Mouse (Mus musculus) heart, postnatal 36 days (tissue): ENCODE results near the gene Foxl1. TPM values are rescaled to one million over a fixed set of nuclear protein-coding genes. Genes with fewer than 3 reads are reported as not detected.

Source experiments
- DNase-seq, 2 experiments: peaks; one replicate each; pipeline ENCODE4 v3.0.0; 2021 to 2022
- intact Hi-C: fragments of 180-260 bp; cut with DNase I; formaldehyde crosslinking; loops from one replicate; pipeline ENCODE4 v1.15.1; 2025
- total RNA-seq, 2 experiments: library from RNA; stranded (reverse); gene quantifications; 2 replicates each; pipeline ENCODE4 v1.2.3; 2021

Gene Foxl1
- total RNA-seq, 2 experiments from 2014 or later: 0.14 TPM; not detected in 1

DNA sequence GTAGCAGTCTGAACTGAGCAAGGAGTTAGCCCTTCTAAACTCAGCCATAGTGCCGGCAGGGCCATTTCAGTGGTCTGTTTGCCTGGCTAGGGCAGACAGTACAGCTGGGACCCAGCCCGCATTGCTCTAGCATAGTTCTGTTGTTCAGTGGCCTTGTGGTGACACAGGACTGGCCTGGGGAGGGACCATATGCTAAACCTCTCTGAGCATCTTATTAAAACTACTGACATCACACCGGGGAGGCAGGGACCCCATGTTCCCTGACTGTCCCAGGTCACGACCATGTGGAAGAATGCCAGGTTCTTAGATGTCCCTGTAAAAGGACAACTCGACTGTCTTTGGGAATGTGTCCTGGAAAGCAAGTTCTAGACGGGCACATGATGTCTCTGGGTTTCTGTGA lies 35.6 kb upstream of the Foxl1 start:
- intact Hi-C loops: loop anchor here (1.0 to 2.0 kb wide), 4 partner anchors 121 to 413 kb away; no protein-coding TSS in a partner anchor
- DNase-seq: no peak

DNA sequence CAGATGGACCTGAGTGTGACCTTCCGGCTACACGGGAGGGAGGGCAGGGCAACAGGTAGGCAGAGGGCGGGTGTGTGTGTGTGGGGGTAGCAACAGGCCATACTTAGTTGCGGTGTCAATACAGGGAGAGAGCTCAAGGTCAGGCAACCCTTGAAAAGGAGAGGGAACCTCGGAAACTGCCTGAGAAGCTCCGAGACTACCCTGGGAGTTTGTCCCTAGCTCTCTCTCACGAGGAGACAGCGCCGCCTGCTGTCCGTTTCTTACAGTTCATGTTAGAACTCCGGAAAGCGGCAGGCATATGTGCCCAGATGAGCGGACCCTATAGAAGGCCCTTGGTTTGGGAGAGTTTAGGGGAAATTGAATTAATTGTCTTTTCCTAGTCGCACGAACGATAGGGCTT lies 35.1 kb upstream of the Foxl1 start:
- DNase-seq: peak; percentile 86 to 93
- intact Hi-C loops: loop anchor here (1.0 to 2.0 kb wide), 4 partner anchors 122 to 414 kb away; no protein-coding TSS in a partner anchor

DNA sequence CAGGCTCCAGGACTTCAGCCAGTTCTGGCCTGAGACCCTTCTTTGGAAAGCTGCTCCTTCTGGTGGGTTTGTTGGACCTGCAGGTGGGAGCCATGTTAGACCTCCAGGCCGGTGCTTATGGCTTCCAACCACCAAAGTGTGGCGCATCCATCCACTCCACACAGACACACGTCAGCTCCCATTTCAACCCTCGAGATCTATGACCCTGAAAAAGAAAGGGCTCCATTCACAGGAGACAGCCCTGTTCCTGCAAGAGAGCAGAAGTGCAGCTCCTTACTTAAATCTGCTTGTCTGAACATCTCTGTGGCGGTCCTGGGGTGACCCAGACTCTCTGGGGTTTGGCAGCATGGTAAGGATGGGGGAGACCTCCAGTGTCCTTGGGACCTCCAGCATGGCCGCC lies 34.2 kb upstream of the Foxl1 start:
- DNase-seq: no peak
- intact Hi-C loops: loop anchor here (2.0 kb wide), 2 partner anchors 123 to 415 kb away; no protein-coding TSS in a partner anchor

DNA sequence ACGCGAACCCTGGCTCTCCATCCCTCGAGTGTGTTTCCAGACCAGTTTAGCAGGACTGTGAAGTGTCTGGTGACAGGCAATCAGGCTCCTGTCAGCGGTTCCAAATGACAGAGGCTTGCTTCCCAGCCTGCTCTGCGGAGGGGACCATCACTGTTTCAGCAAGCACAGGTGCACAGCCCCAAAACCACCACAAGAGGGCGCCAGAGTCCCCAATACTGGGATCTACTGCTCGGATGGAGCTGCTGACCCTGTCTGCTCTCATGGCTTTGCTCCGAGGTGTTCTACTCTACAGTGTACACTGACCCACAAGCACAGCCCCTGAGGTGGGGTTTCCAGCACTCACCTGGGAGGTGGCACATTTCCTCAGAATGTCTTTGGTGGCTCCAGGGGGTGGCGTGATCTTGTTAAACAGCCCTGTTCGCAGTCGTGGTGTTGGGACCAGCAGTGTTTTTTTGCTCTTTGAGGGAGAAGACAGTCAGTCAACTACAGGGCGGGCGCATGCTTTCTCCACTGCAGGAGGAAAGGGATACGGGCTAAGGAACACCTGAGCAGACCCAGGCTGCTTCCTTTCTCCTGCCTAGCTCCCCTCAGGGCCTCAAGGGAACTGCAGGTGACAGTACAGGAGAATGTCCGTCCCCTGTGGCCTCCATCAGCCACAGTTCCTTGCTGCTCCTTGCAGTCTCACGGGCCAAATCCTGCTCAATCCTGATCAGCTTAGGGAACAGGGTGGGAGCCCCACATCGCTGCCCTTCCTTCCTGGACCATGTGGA lies 23.5 kb upstream of the Foxl1 start:
- intact Hi-C loops: no loop called here
- peak; percentile 79 to 81 for DNase-seq

DNA sequence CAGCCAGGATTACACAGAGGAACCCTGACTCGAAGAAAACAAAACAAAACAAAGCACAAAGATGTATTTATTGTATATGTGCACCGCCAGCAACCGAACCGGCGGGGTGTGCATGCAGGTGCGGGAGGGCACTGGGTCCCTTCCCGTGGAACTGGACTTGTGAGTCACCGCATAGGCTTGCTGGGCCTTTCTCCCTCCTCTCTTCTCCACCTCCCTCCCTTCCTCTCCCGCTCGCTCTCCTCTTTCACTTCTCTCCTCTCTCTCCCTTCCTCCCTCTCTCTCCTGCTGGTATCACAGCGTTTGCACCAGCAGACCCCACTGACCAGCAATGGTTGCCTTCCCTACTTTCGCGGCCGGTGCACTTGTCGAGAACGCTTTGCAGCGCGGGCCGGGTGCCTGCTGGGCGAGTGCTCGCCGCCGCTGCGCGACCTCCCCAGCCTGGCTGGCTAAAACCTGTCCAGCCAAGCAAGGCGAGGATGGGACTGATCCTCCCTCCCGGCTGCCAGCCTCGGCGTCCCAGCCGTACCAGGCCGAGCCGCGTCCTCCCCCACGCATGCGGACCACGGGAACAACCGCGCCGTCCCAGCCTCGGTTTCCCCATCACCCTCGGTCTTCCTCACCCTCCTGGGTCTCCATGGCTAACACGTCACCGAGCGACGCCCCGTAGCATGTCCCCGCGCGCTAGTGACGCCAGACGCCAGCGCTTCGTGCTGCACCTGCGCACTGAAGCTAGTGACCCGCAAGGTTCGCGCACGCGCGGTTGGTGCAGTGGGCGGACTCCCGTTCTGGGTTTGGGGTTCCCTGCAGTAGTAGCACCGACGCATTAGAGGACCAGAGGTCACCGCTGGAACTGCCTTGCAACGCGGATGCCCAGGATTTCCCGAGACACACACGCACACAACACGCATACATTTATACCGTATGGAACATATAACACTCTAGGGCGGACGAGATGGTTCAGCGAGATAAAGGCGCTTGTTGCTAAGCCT lies 19.8 kb upstream of the Foxl1 start, which contains the start of gene Mthfsd:
TSS of gene Mthfsd (minus strand) at position 725 of the 989 bp plus-strand sequence.
- intact Hi-C loops: no loop called here
- peak; percentile 98 to 99 for DNase-seq

DNA sequence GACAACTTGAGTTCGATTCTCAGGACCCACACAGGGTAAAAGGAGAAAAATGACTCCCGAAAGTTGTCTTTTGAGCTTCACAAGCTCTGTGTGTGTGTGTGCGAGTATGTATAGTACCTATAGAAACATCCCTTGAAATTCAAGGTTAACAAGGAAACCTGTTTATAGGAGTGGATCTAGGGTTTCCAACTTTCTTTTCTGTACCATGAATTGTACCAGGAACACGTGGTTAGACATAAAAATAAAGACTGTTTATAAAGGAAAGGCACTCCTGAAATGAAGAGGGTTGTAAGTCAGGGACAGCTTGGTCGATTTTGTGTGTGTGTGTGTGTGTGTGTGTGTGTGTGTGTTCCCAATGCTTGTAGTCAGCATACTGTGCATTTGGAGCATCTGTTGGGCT lies 19.1 kb upstream of the Foxl1 start:
- intact Hi-C loops: no loop called here
- DNase-seq: no peak

DNA sequence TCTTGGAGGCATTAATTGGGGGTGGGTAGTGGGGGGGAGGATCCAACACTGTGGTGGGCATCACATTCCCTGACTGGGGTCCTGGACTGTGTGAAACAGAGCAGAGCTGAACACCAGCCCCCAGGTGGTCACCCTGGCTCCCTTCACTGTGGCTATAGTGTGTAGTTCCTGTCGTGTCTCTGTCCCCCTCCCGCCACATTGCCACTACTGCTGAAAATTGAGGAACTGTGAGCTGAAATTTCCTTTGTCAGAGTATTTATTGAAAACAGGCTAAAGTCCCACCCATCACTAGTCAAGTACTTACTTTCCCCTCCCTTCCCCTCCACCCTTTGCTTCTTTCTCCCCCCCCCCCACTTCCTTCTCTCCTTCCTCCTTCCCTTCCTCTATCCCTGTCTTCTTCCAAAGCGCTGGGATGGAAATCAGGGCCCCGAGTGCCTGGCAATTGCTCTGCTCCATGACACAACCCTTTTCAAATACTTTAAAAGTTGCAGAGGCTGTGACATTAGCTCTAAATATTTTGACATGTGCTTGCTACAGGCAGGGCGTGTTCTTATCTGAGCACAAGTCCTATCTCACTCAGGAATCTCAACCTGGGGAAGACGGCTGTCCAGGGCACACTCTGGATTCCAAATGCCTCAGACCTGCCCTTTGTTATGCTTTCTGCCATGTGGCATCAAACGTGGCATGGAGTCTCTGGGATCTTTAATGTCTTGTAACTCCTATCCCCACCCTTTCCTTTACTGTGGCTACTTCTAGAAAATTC lies 16.4 kb upstream of the Foxl1 start:
- no peak for DNase-seq
- intact Hi-C loops: loop anchor here (5.0 kb wide), 1 partner anchor 116 kb away; no protein-coding TSS in a partner anchor

DNA sequence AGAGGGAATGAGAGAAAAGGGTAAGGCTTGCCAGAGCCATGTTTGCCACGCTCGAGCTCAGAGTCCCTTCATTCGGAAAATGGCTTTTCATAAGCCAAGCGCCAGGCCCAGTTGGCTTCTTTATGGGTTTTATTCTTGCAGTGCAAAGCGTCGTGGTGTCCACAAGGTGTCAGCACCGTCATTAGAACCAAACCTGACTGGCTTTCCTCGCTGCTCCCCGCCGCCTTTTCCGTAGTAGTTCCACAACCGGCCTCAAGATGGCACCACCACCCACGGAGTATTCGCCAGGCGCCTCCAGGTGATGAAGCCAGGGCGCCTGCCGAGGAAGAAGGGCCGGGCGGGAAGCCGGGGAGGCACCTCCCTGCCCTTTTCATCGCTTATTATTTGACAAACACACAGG lies 14.5 kb upstream of the Foxl1 start:
- peak; percentile 99 for DNase-seq
- intact Hi-C loops: loop anchor here (1.0 to 5.0 kb wide), 3 partner anchors 114 to 400 kb away; no protein-coding TSS in a partner anchor

DNA sequence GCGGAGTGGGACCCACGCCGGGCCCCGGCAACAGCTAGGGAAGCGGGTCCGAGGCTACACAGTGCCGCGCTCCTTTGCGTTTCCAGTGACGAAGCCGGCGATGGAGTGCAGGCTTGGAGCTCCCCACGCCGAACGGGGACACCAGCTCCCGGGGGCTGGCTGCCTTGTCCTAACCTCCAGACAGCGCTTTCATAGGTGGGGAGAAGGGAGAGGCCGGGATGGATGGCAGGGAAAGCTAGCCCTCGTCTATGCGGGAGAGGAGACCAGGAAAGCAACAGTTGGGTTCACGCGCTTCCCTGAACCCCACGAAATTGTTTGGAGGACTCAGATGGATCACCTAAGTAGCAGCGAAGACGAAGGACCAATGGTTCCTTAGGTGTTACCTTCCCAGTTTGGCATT lies 12.6 kb upstream of the Foxl1 start:
- intact Hi-C loops: loop anchor here (5.0 kb wide), 1 partner anchor 477 kb away; the partner anchor contains the start of gene Map1lc3b

DNA sequence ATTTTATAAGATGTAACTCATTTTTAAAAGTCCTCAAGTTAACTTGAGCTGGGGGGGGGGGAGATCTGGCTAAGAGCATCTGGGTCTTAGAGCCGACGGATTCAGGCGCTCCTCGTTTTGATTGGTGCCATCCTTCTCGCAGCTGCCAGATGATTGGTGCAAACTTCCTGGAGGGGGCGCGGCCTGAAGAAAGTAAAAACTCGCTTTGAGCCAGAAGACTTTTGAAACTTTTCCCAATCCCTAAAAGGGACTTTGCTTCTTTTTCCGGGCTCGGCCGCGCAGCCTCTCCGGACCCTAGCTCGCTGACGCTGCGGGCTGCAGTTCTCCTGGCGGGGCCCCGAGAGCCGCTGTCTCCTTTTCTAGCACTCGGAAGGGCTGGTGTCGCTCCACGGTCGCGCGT lies 11.8 kb upstream of the Foxl1 start, which contains the start of gene Foxc2:
TSS of gene Foxc2 (plus strand) at position 224 of the 400 bp plus-strand sequence.
- intact Hi-C loops: loop anchor here (2.0 to 5.0 kb wide), 2 partner anchors 55 to 476 kb away; partner anchors contain the start of gene Map1lc3b
- DNase-seq: peak in 1 of 2 experiments; percentile 84

More for the DNA sequence above, 12.6 kb upstream of the Foxl1 start:
- no peak for DNase-seq

DNA sequence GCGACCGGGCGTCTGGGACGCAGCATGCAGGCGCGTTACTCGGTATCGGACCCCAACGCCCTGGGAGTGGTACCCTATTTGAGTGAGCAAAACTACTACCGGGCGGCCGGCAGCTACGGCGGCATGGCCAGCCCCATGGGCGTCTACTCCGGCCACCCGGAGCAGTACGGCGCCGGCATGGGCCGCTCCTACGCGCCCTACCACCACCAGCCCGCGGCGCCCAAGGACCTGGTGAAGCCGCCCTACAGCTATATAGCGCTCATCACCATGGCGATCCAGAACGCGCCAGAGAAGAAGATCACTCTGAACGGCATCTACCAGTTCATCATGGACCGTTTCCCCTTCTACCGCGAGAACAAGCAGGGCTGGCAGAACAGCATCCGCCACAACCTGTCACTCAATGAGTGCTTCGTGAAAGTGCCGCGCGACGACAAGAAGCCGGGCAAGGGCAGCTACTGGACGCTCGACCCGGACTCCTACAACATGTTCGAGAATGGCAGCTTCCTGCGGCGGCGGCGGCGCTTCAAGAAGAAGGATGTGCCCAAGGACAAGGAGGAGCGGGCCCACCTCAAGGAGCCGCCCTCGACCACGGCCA lies 11.1 kb upstream of the Foxl1 start:
- intact Hi-C loops: loop anchor here (2.0 to 5.0 kb wide), 2 partner anchors 54 to 476 kb away; partner anchors contain the start of gene Map1lc3b
- DNase-seq: peak in 1 of 2 experiments; percentile 46

DNA sequence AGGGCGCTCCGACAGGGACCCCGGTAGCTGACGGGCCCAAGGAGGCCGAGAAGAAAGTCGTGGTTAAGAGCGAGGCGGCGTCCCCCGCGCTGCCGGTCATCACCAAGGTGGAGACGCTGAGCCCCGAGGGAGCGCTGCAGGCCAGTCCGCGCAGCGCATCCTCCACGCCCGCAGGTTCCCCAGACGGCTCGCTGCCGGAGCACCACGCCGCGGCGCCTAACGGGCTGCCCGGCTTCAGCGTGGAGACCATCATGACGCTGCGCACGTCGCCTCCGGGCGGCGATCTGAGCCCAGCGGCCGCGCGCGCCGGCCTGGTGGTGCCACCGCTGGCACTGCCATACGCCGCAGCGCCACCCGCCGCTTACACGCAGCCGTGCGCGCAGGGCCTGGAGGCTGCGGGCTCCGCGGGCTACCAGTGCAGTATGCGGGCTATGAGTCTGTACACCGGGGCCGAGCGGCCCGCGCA lies 10.5 kb upstream of the Foxl1 start:
- intact Hi-C loops: loop anchor here (2.0 to 5.0 kb wide), 2 partner anchors 54 to 475 kb away; partner anchors contain the start of gene Map1lc3b
- DNase-seq: no peak

DNA sequence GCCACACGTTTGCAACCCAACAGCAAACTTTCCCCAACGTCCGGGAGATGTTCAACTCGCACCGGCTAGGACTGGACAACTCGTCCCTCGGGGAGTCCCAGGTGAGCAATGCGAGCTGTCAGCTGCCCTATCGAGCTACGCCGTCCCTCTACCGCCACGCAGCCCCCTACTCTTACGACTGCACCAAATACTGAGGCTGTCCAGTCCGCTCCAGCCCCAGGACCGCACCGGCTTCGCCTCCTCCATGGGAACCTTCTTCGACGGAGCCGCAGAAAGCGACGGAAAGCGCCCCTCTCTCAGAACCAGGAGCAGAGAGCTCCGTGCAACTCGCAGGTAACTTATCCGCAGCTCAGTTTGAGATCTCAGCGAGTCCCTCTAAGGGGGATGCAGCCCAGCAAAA lies 9.8 kb upstream of the Foxl1 start:
- intact Hi-C loops: loop anchor here (2.0 to 5.0 kb wide), 2 partner anchors 53 to 474 kb away; partner anchors contain the start of gene Map1lc3b
- DNase-seq: no peak

DNA sequence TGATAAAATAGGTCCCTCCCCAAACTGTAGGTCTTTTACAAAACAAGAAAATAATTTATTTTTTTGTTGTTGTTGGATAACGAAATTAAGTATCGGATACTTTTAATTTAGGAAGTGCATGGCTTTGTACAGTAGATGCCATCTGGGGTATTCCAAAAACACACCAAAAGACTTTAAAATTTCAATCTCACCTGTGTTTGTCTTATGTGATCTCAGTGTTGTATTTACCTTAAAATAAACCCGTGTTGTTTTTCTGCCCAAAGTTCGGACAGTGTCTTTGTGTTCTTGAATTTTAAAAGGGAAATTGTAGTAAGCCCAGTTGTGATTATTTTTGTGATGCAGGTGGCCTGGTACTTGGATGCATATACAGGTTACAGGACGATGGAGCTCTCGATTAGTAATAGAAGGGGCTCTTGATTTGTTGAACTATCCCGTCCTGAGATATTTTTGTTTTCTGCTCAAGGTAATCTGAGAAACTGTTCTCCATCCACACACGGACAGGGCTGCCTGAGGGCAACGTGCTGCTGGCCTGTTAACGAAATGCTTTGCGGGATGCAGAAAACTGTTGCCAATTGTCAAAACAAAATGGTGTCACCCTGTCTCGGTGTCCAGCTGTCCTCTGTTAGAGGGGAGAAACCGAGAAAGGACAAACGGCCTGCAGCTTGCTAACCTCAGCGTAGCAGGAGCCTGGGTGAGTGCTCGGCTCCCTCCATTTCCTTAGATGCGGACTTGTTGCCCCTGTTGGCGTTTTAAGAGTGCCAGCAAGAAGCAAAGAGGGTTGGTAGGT lies 8.9 kb upstream of the Foxl1 start:
- no peak for DNase-seq
- intact Hi-C loops: loop anchor here (5.0 kb wide), 1 partner anchor 473 kb away; the partner anchor contains the start of gene Map1lc3b

DNA sequence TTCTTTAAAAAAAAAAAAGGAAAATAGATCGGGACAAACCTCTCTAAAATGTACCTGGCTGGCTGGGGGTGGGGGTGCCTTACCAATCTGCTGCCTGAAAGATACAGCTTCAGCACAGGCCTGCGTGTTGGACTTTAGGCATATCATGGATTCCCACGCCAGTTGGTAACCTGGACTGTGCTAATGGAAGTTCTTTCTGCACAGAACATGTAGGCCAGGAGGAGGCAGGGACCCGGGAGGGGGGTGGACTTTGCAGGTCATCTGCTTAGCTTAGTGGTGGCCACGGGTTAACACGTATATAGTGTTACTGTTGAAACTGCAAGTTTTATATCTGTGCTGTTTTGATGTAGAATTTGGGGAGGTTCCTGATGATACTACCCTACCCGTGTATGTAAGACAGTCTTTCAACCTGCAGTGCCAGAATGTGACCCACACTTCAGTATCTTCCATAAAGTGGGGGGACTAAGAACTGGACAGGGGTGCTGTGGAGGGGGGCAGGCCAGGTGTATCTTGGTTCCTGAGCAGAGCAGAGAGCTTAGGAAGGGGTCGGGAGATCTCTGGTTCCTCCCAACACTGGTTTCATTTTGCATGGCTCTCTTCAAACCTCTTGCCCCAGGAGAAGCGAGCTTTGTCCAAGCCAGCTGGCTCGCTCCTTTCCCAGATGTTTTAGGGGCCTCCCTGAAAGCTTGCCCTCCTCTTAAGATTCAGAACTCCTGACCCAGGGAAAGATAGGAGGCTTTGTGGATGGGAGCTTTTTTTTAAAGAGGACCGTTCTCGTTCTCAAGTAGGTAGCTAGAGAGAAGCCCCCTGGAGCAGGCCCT lies 7.9 kb upstream of the Foxl1 start:
- DNase-seq: no peak
- intact Hi-C loops: loop anchor here (5.0 kb wide), 1 partner anchor 472 kb away; the partner anchor contains the start of gene Map1lc3b

DNA sequence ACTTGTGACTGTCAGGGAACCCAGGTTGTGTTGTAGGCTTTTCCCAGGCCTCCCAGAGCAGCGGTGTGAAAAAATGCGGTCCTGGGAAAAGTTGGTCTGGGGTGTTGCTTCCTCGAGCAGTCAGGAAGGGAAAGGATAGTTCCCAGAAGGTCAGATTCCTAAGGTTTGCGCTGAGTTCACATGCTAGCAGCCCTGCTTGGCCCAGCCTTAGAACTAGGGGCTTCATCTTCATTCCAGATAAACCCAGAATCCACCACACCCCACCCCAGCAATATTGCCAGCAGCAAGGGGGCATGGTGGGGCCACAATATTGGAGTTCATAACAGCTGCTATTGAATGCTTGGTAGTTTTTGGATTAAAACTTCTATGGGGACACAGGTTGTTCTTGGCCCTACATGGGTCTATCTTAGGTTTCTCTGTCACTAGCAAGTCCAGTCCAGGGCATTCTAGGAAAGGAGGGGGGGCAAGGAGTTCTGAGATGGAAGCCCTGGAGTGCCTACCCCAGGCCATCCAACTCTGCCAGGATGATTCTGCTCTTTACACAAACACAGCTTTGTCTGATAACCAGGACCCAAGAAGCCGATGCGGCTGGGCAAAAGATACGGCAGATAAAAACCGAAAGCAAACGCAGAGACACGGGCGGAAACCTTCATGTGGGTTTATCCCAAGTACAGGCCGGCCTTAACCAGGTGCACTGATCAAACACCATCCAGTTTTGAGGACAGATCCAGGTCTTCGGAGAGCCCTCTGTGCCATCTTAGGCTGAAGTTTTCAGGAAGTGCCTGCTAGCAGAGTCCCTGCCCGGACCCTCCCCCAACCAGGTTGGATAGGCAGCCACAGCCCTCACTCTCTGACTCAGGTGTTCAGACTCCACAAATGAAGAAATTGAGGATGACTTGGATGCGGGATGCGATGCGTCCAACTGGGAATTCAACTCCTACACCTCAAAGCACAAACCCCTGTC lies 7.0 kb upstream of the Foxl1 start:
- intact Hi-C loops: no loop called here
- DNase-seq: no peak
